Comparison of ENCODE assay signal across 15 mouse cellular contexts in genomic region chr4:134675800-134676199, GRCm38 (mm10). TPM values are rescaled to one million over a fixed set of nuclear protein-coding genes. Genes with fewer than 3 reads are reported as not detected.
A peak's percentile ranks its signal among the peaks of the same experiment; 100 is the strongest.
DNase-seq lines count a peak whose midpoint lies in the region; ATAC-seq lines count a peak whose summit lies in the region.
"Had no signal": no experiment of that assay in that cellular context is flagged by ENCODE, and none has a peak within 500 bp of the region (broad histone marks: within the 10 kb centered on the region; RNA-seq: fewer than 3 reads in every experiment).

No protein-coding gene starts in this region.

- no peak overlapping the region for H3K4me3 ChIP-seq in heart, embryonic 10.5 days
- no peak overlapping the region for H3K4me3 ChIP-seq in hindbrain, embryonic 14.5 days (replicated peaks; ENCODE audit: low read length)
- H3K4me3 ChIP-seq in hindbrain, embryonic 12.5 days, result no peak overlapping the region
- no peak overlapping the region for H3K4me3 ChIP-seq in neural tube, embryonic 15.5 days (replicated peaks)
- H3K4me3 ChIP-seq: hindbrain, embryonic 15.5 days had no signal

- H3K9me3 ChIP-seq in heart, embryonic 10.5 days, result no peaks in the 10 kb centered on the region
- H3K9me3 ChIP-seq in hindbrain, embryonic 14.5 days (ENCODE audit: control insufficient read depth, low read length), result no peaks in the 10 kb centered on the region
- H3K9me3 ChIP-seq in hindbrain, embryonic 12.5 days (replicated peaks), result no peaks in the 10 kb centered on the region
- no peaks in the 10 kb centered on the region for H3K9me3 ChIP-seq in neural tube, embryonic 15.5 days (replicated peaks)
- H3K9me3 ChIP-seq: hindbrain, embryonic 15.5 days had no signal

- no peak for DNase-seq in heart, embryonic 10.5 days (ENCODE audit: low spot score)
- no peak for DNase-seq in heart, adult 11 months
- DNase-seq in hindbrain, embryonic 14.5 days (ENCODE audit: low spot score), result no peak
- DNase-seq in neural tube, embryonic 10.5 days (ENCODE audit: extremely low spot score, low spot score), result peak; percentile 42
- DNase-seq in adrenal gland, postnatal 36 days, result no peak
- DNase-seq: cerebellum, adult 11 months; lung, embryonic 14.5 days; midbrain, embryonic 14.5 days; right cerebral cortex, postnatal 4 days had no signal

- H3K27ac ChIP-seq in heart, embryonic 10.5 days, result peak overlapping the region; percentile 72
- H3K27ac ChIP-seq in hindbrain, embryonic 14.5 days, result no peak overlapping the region
- no peak overlapping the region for H3K27ac ChIP-seq in hindbrain, embryonic 12.5 days
- no peak overlapping the region for H3K27ac ChIP-seq in neural tube, embryonic 15.5 days (replicated peaks)
- H3K27ac ChIP-seq: hindbrain, embryonic 15.5 days; kidney, postnatal 0 days; macrophage had no signal

- ATAC-seq in hindbrain, embryonic 14.5 days (ENCODE audit: low FRiP score), result no peak
- no peak for ATAC-seq in hindbrain, embryonic 12.5 days (ENCODE audit: low FRiP score)
- ATAC-seq in neural tube, embryonic 15.5 days (ENCODE audit: low FRiP score), result no peak
- ATAC-seq: forebrain, embryonic 16.5 days had no signal

- H3K27me3 ChIP-seq in heart, embryonic 10.5 days (ENCODE audit: insufficient read depth, poor library complexity, severe bottlenecking), result no peaks in the 10 kb centered on the region
- H3K27me3 ChIP-seq in hindbrain, embryonic 14.5 days (ENCODE audit: control insufficient read depth, insufficient read depth, low read length), result no peaks in the 10 kb centered on the region
- H3K27me3 ChIP-seq in hindbrain, embryonic 12.5 days, result peaks cover 7% of the 10 kb centered on the region; the same call in 1 of the 2 replicates
- no peaks in the 10 kb centered on the region for H3K27me3 ChIP-seq in neural tube, embryonic 15.5 days (replicated peaks)
- H3K27me3 ChIP-seq: hindbrain, embryonic 15.5 days had no signal

- 32% methylated on average over 8 of the region's 8 CpGs for WGBS in heart, embryonic 10.5 days
- WGBS in hindbrain, embryonic 14.5 days, result 24% methylated on average over 8 of the region's 8 CpGs
- WGBS in hindbrain, embryonic 12.5 days, result 34% methylated on average over 8 of the region's 8 CpGs
- 18% methylated on average over 8 of the region's 8 CpGs for WGBS in neural tube, embryonic 15.5 days

- H3K36me3 ChIP-seq in heart, embryonic 10.5 days, result no peaks in the 10 kb centered on the region
- H3K36me3 ChIP-seq in hindbrain, embryonic 14.5 days (replicated peaks; ENCODE audit: control insufficient read depth, insufficient read depth), result no peaks in the 10 kb centered on the region
- H3K36me3 ChIP-seq in hindbrain, embryonic 12.5 days, result no peaks in the 10 kb centered on the region
- no peaks in the 10 kb centered on the region for H3K36me3 ChIP-seq in neural tube, embryonic 15.5 days
- H3K36me3 ChIP-seq: hindbrain, embryonic 15.5 days had no signal

- H3K4me2 ChIP-seq in hindbrain, embryonic 14.5 days (replicated peaks), result no peak overlapping the region
- no peak overlapping the region for H3K4me2 ChIP-seq in hindbrain, embryonic 12.5 days (replicated peaks)
- no peak overlapping the region for H3K4me2 ChIP-seq in neural tube, embryonic 15.5 days
- H3K4me2 ChIP-seq: hindbrain, embryonic 15.5 days; lung, embryonic 14.5 days had no signal

- peak overlapping the region; percentile 20; the same call in 1 of the 2 replicates for H3K9ac ChIP-seq in hindbrain, embryonic 14.5 days
- H3K9ac ChIP-seq in hindbrain, embryonic 12.5 days, result no peak overlapping the region
- no peak overlapping the region for H3K9ac ChIP-seq in neural tube, embryonic 15.5 days (replicated peaks)
- H3K9ac ChIP-seq: hindbrain, embryonic 15.5 days; lung, embryonic 14.5 days had no signal

- H3K4me1 ChIP-seq in heart, embryonic 10.5 days, result peaks cover 75% of the 10 kb centered on the region
- peaks cover 35% of the 10 kb centered on the region for H3K4me1 ChIP-seq in hindbrain, embryonic 14.5 days (replicated peaks; ENCODE audit: control insufficient read depth, insufficient read depth, low read length)
- H3K4me1 ChIP-seq in hindbrain, embryonic 12.5 days, result peaks cover 29% of the 10 kb centered on the region
- H3K4me1 ChIP-seq in neural tube, embryonic 15.5 days, result peaks cover 74% of the 10 kb centered on the region

RNA-seq across cellular contexts. Expression of gene Man1c1, which starts 28.3 kb away (rescaled TPM):
- 8.3 and 8.6 TPM in 2 replicates for polyA plus RNA-seq in heart, embryonic 10.5 days (2016; fragmentation: Nextera tagmentation; extraction: Ambion mirVana)
- 7.1 and 7.2 TPM in 2 replicates for polyA plus RNA-seq in hindbrain, embryonic 14.5 days (2014; fragmentation: Nextera tagmentation; extraction: Ambion mirVana)
- 6.4 and 7.4 TPM in 2 replicates for polyA plus RNA-seq in hindbrain, embryonic 12.5 days (2016; fragmentation: Nextera tagmentation; extraction: Ambion mirVana)
- 4.7 and 4.9 TPM in 2 replicates for polyA plus RNA-seq in neural tube, embryonic 15.5 days (2015; fragmentation: Nextera tagmentation; extraction: Ambion mirVana)
- 10 to 100 TPM; 18.5 to 24.7 TPM for total RNA-seq in adrenal gland, postnatal 36 days (2021)
